Mouse (Mus musculus): Measurements from ENCODE around the gene Mospd3. TPM values are rescaled to one million over a fixed set of nuclear protein-coding genes. Genes with fewer than 3 reads are reported as not detected.
A peak's percentile ranks its signal among the peaks of the same experiment; 100 is the strongest.

Mospd3 gene
- polyA plus RNA-seq, 1 experiment from 2014 or later, result 81.7 TPM

DNA sequence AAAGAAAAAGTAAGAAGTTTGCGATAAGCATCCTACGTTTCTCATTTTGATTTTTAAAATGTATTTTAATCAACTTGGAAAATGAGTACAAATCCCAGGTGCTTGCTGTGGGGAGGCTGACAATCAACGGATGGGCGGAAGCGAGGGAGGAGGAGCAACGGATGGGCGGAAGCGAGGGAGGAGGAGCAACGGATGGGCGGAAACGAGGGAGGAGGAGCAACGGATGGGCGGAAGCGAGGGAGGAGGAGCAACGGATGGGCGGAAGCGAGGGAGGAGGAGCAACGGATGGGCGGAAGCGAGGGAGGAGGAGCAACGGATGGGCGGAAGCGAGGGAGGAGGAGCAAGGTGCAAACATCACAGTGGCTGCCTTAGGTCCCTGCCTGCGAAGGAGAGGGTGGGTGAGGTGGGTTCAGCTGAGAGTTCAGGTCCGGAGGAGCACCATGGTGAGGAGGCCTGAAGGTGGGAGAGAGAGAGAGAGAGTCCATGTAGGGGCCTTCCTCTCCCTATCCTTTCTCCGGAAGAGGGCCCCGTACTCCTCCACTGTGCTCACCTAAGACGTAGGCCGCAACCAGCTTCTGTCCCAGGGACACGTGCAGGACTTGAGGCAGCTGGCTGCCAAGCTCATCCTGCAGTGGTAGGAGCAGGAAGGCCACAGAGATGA is 4.1 kb downstream of the Mospd3 start:
- WGBS, result 38% methylated on average over 25 of the region's 30 CpGs
- ATAC-seq (ENCODE audit: low FRiP score) (no peak), DNase-seq (ENCODE audit: low spot score) (no peak)
- Histone ChIP-seq H3K9ac (no peak overlapping the region), H3K36me3 (replicated peaks; ENCODE audit: control insufficient read depth, insufficient read depth) (peaks cover 12% of the 10 kb centered on the region; the same call in 1 of the 2 replicates), H3K27ac (no peak overlapping the region), H3K4me2 (replicated peaks) (peak overlapping the region; percentile 38), H3K9me3 (ENCODE audit: control insufficient read depth, low read length) (no peaks in the 10 kb centered on the region), H3K4me1 (replicated peaks; ENCODE audit: control insufficient read depth, insufficient read depth, low read length) (peaks cover 12% of the 10 kb centered on the region), H3K27me3 (ENCODE audit: control insufficient read depth, insufficient read depth, low read length) (no peaks in the 10 kb centered on the region), H3K4me3 (replicated peaks; ENCODE audit: low read length) (no peak overlapping the region; the same call in 1 of the 2 replicates)

DNA sequence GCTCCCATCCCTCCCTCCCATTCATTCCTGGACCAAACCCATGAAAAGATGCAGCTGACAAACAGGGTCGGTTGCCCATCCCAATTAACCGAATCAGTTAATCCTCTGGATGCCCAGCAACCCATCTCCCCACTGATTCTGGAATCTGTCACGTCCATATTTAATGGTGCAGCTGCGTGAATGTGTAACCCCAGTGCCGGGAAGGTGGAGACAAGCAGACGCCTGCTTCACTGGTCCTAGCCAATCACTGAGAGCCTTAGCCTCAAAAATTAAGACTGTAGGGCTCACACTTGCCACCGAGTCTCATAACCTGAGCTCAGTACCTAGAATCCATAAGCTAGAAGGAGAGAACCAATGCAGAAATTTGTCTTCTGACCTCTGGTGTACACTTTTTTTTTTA is 4.9 kb downstream of the Mospd3 start:
- peaks cover 12% of the 10 kb centered on the region; the same call in 1 of the 2 replicates for H3K36me3 ChIP-seq (replicated peaks; ENCODE audit: control insufficient read depth, insufficient read depth)
- no peak overlapping the region for H3K4me2 ChIP-seq (replicated peaks)
- peaks cover 12% of the 10 kb centered on the region for H3K4me1 ChIP-seq (replicated peaks; ENCODE audit: control insufficient read depth, insufficient read depth, low read length)
- no peaks in the 10 kb centered on the region for H3K9me3 ChIP-seq (ENCODE audit: control insufficient read depth, low read length)
- 79% methylated on average over 7 of the region's 7 CpGs for WGBS
- H3K27me3 ChIP-seq (ENCODE audit: control insufficient read depth, insufficient read depth, low read length), result no peaks in the 10 kb centered on the region
- ATAC-seq (ENCODE audit: low FRiP score) (no peak), DNase-seq (ENCODE audit: low spot score) (no peak)
- no peak overlapping the region for H3K9ac ChIP-seq
- no peak overlapping the region for H3K27ac ChIP-seq
- no peak overlapping the region for H3K4me3 ChIP-seq (replicated peaks; ENCODE audit: low read length)

DNA sequence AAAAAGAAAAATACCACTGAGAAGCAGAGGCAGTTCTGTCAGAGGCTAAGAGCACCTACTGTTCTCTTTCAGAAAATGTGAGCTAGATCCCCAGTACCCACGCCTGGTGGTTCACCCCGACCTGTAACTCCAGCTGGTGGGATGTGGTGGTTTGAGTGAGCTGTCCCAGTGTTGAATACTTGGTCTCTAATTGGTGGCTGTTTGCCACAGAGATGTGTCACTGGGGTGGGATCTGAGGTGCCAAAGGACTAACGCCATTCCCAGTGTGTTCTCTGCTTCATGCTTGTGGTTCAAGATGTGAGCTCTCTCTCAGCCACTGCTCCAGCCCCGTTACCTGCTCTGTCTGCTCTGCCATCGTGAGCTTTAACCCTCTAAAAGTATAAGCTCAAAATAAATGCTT is 10.4 kb downstream of the Mospd3 start:
- Histone ChIP-seq H3K27me3 (ENCODE audit: control insufficient read depth, insufficient read depth, low read length) (no peaks in the 10 kb centered on the region), H3K4me1 (replicated peaks; ENCODE audit: control insufficient read depth, insufficient read depth, low read length) (no peaks in the 10 kb centered on the region), H3K9me3 (ENCODE audit: control insufficient read depth, low read length) (no peaks in the 10 kb centered on the region), H3K4me3 (replicated peaks; ENCODE audit: low read length) (no peak overlapping the region), H3K4me2 (replicated peaks) (no peak overlapping the region), H3K9ac (no peak overlapping the region), H3K27ac (no peak overlapping the region), H3K36me3 (replicated peaks; ENCODE audit: control insufficient read depth, insufficient read depth) (no peaks in the 10 kb centered on the region)
- WGBS, result 84% methylated on average over 5 of the region's 5 CpGs
- no peak for DNase-seq (ENCODE audit: low spot score)
- ATAC-seq (ENCODE audit: low FRiP score), result no peak

- H3K4me1 ChIP-seq (replicated peaks; ENCODE audit: control insufficient read depth, insufficient read depth, low read length), result peaks cover 11% of the 10 kb centered on the region
- no peaks in the 10 kb centered on the region for H3K36me3 ChIP-seq (replicated peaks; ENCODE audit: control insufficient read depth, insufficient read depth)
- peak; percentile 66 for DNase-seq (ENCODE audit: low spot score)
- no peak overlapping the region for H3K4me3 ChIP-seq (replicated peaks; ENCODE audit: low read length)
- no peak overlapping the region for H3K9ac ChIP-seq
- no peaks in the 10 kb centered on the region for H3K9me3 ChIP-seq (ENCODE audit: control insufficient read depth, low read length)
- no peak overlapping the region for H3K4me2 ChIP-seq (replicated peaks)
- no peak overlapping the region for H3K27ac ChIP-seq
- no peaks in the 10 kb centered on the region for H3K27me3 ChIP-seq (ENCODE audit: control insufficient read depth, insufficient read depth, low read length)
- 38% methylated on average over 8 of the region's 8 CpGs for WGBS
- ATAC-seq (ENCODE audit: low FRiP score), result no peak
Observed at GRCm38 (mm10) chr5:137584976-137585375, 15.9 kb downstream of the Mospd3 start.

DNA sequence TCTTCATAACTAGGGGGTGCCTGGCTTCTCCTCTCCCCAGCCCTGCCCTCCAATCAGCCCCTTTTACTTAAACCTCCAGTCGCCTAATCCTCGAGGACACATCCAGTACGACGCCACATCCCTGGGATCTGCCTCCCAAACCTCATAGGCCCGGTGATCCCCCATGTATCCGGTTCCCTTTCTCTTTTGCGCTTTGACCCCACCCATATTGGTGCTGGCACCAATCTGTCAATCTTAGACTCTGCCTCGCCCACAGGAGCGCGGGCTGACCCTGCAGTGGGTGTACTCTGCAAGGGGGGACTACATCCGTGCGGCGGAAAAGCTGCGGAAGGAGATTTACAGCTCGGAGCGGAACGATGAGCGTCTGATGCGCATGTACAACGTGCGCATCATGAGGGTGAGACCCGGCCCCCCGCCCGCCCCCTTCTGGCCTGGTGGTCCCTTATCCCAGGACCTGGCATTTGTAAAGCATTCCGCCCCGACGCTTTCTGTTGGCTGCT is 17.1 kb downstream of the Mospd3 start:
- WGBS, result 15% methylated on average over 27 of the region's 27 CpGs
- Histone ChIP-seq H3K4me3 (replicated peaks; ENCODE audit: low read length) (peak overlapping the region; percentile 33), H3K9ac (peak overlapping the region; percentile 53), H3K9me3 (ENCODE audit: control insufficient read depth, low read length) (no peaks in the 10 kb centered on the region), H3K36me3 (replicated peaks; ENCODE audit: control insufficient read depth, insufficient read depth) (no peaks in the 10 kb centered on the region), H3K4me2 (replicated peaks) (peak overlapping the region; percentile 68), H3K4me1 (replicated peaks; ENCODE audit: control insufficient read depth, insufficient read depth, low read length) (peaks cover 11% of the 10 kb centered on the region), H3K27ac (peak overlapping the region; percentile 74), H3K27me3 (ENCODE audit: control insufficient read depth, insufficient read depth, low read length) (no peaks in the 10 kb centered on the region)
- DNase-seq (ENCODE audit: low spot score), result peak; percentile 81
- peak; percentile 87 for ATAC-seq (ENCODE audit: low FRiP score)

DNA sequence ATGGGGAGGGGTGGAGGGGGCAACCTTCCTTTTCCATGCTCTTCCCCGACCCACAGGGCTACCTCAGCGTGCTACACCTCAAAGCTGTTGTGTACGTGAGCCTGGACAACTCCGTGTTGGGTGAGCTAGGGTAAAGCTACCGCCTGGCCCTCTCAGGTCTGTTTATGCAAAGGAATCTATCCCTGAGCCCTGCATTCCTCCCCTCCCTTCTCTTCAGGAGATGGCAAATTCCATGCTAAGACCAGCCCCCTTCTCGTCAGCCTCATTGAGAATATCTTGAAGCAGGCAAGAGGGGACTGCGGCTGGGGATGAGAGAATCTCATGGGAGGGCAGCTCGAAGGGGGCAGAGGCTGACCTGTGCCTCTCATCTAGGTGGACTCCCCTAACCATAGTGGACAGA is 18.2 kb downstream of the Mospd3 start:
- H3K9ac ChIP-seq, result peak overlapping the region; percentile 53
- no peaks in the 10 kb centered on the region for H3K27me3 ChIP-seq (ENCODE audit: control insufficient read depth, insufficient read depth, low read length)
- no peak overlapping the region for H3K27ac ChIP-seq
- peak overlapping the region; percentile 68 for H3K4me2 ChIP-seq (replicated peaks)
- H3K9me3 ChIP-seq (ENCODE audit: control insufficient read depth, low read length), result no peaks in the 10 kb centered on the region
- no peak for ATAC-seq (ENCODE audit: low FRiP score)
- H3K36me3 ChIP-seq (replicated peaks; ENCODE audit: control insufficient read depth, insufficient read depth), result no peaks in the 10 kb centered on the region
- no peak for DNase-seq (ENCODE audit: low spot score)
- WGBS, result 40% methylated on average over 8 of the region's 8 CpGs
- H3K4me1 ChIP-seq (replicated peaks; ENCODE audit: control insufficient read depth, insufficient read depth, low read length), result peaks cover 11% of the 10 kb centered on the region
- H3K4me3 ChIP-seq (replicated peaks; ENCODE audit: low read length), result peak overlapping the region; percentile 33; the same call in 1 of the 2 replicates

- no peak overlapping the region for H3K4me3 ChIP-seq (replicated peaks; ENCODE audit: low read length)
- no peaks in the 10 kb centered on the region for H3K36me3 ChIP-seq (replicated peaks; ENCODE audit: control insufficient read depth, insufficient read depth)
- no peak overlapping the region for H3K4me2 ChIP-seq (replicated peaks)
- ATAC-seq (ENCODE audit: low FRiP score) (no peak), DNase-seq (ENCODE audit: low spot score) (no peak)
- no peaks in the 10 kb centered on the region for H3K27me3 ChIP-seq (ENCODE audit: control insufficient read depth, insufficient read depth, low read length)
- H3K4me1 ChIP-seq (replicated peaks; ENCODE audit: control insufficient read depth, insufficient read depth, low read length), result peaks cover 11% of the 10 kb centered on the region
- H3K27ac ChIP-seq, result no peak overlapping the region
- no peak overlapping the region for H3K9ac ChIP-seq
- WGBS, result 81% methylated on average over 6 of the region's 6 CpGs
- H3K9me3 ChIP-seq (ENCODE audit: control insufficient read depth, low read length), result no peaks in the 10 kb centered on the region
Observed at GRCm38 (mm10) chr5:137580246-137580645, 20.6 kb downstream of the Mospd3 start.

- no peaks in the 10 kb centered on the region for H3K27me3 ChIP-seq (ENCODE audit: control insufficient read depth, insufficient read depth, low read length)
- H3K36me3 ChIP-seq (replicated peaks; ENCODE audit: control insufficient read depth, insufficient read depth), result no peaks in the 10 kb centered on the region
- WGBS, result 9% methylated on average over 27 of the region's 27 CpGs
- H3K4me1 ChIP-seq (replicated peaks; ENCODE audit: control insufficient read depth, insufficient read depth, low read length), result no peaks in the 10 kb centered on the region
- no peak for ATAC-seq (ENCODE audit: low FRiP score)
- H3K27ac ChIP-seq, result no peak overlapping the region
- H3K4me2 ChIP-seq (replicated peaks), result peak overlapping the region; percentile 45
- no peak for DNase-seq (ENCODE audit: low spot score)
- H3K9me3 ChIP-seq (ENCODE audit: control insufficient read depth, low read length), result no peaks in the 10 kb centered on the region
- peak overlapping the region; percentile 46 for H3K9ac ChIP-seq
- peak overlapping the region; percentile 17; the same call in 1 of the 2 replicates for H3K4me3 ChIP-seq (replicated peaks; ENCODE audit: low read length)
Observed at GRCm38 (mm10) chr5:137574470-137574901, 26.4 kb downstream of the Mospd3 start.

DNA sequence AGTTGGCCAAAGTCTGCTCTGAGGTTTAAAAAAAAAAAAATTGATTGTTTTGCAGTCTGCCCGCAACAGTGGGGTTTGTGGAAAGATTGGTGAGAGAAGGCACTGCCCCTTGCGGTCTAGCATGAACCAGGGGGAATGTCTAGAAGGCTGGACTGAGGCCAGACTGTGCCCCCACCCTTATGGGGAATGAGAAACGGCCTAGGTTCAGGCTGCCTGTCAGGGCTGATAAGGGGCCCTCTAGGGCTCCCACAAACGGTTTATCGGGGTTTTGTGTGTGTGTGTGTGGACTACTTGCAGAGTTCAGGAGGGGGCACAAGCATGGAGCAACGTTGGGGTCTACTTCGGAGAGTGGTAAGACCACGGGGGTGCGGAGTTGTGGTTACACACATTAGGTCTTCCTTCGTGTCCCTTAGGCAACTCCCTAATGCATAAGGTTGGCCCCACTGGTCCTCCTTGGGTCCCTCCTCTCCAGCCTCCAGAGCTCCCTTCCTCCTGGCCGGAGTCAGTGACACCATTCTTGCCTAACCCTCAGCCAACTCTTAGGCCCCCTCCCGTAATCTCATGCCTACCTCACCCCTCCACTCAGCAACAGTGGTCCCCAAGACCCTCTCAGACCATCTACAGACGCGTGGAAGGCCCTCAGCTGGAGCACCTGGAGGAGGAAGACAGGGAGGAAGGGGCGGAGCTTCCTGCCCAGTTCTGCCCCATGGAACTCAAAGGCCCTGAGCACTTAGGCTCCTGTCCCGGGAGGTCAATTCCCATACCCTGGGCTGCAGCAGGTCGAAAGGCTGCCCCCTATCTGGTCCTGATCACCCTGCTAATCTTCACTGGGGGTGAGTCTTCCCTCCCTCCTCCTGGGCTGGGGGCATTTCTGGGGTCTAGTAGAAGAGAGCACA is 29.9 kb downstream of the Mospd3 start:
- Histone ChIP-seq H3K4me3 (replicated peaks; ENCODE audit: low read length) (no peak overlapping the region), H3K9me3 (ENCODE audit: control insufficient read depth, low read length) (no peaks in the 10 kb centered on the region), H3K27ac (no peak overlapping the region), H3K4me2 (replicated peaks) (no peak overlapping the region), H3K27me3 (ENCODE audit: control insufficient read depth, insufficient read depth, low read length) (no peaks in the 10 kb centered on the region), H3K4me1 (replicated peaks; ENCODE audit: control insufficient read depth, insufficient read depth, low read length) (no peaks in the 10 kb centered on the region), H3K36me3 (replicated peaks; ENCODE audit: control insufficient read depth, insufficient read depth) (peaks cover 14% of the 10 kb centered on the region), H3K9ac (no peak overlapping the region)
- WGBS, result 80% methylated on average over 17 of the region's 17 CpGs
- DNase-seq (ENCODE audit: low spot score) (no peak), ATAC-seq (ENCODE audit: low FRiP score) (no peak)

All from hindbrain, embryonic 14.5 days (tissue).